Mouse (Mus musculus): ENCODE results near the gene Meox1. TPM values are rescaled to one million over a fixed set of nuclear protein-coding genes. Genes with fewer than 3 reads are reported as not detected.
A peak's percentile ranks its signal among the peaks of the same experiment; 100 is the strongest.

Gene Meox1
- polyA plus RNA-seq, 1 experiment from 2014 or later: 4.0 TPM

DNA sequence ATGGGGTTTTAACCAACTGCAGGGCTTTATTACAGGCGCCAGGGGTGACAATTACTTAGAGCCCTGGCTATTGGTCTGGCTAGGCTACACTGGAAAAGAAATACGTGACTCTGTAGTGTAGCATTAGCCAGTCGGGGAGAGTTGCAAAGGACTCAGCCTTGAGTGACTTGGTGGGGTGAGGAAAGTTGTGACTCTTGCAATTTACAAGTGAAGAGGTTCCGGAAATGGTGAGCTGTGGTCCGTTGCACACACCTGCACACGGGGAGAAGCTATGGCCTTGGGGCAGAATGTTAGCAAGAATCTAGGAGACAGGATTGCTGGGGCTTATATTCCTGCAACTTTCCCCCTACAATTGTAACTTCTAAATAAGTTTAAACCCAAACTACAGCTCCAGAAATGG lies 31.5 kb upstream of the Meox1 start:
- ATAC-seq (replicated peaks; ENCODE audit: low FRiP score, low TSS enrichment, low read depth) (no peak), DNase-seq (ENCODE audit: low spot score) (no peak)
- Histone ChIP-seq H3K9ac (ENCODE audit: low read length) (no peak overlapping the region), H3K4me3 (ENCODE audit: low read depth, low read length) (no peak overlapping the region), H3K36me3 (ENCODE audit: control insufficient read depth, insufficient read depth, low read length) (no peaks in the 10 kb centered on the region), H3K4me2 (ENCODE audit: low read length) (no peak overlapping the region), H3K27ac (ENCODE audit: low read depth) (no peak overlapping the region), H3K9me3 (ENCODE audit: control insufficient read depth, low read length) (no peaks in the 10 kb centered on the region), H3K27me3 (replicated peaks; ENCODE audit: control insufficient read depth, insufficient read depth, low read length) (no peaks in the 10 kb centered on the region), H3K4me1 (replicated peaks; ENCODE audit: control insufficient read depth, insufficient read depth, low read length) (no peaks in the 10 kb centered on the region)
- 73% methylated on average over 6 of the region's 6 CpGs for WGBS

DNA sequence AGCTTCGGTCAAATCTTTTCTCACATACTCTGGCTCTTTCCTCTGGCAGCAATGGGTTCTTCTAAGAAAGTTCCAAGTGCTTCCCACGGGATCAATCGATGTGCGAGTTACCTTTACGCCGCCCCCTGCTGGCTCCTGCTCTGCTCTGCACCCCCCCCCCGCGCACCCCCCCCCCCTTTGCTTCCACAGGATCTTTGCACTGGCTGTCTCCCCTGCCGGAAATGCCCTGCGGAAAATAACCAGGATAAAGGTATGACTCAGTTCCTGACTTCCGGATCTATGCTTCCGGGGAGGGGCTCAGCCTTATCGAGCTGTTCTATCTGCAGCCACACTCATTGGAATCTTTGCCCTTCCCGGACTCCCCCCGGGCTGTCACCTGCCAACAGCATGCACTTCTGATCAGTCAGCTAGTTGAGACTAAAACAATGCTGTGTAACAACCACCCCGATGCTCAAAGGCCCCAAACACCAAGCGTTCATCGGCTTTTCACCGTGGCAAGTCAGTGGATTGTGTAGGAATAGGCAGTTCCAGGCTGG lies 30.3 kb upstream of the Meox1 start:
- H3K27ac ChIP-seq (ENCODE audit: low read depth): no peak overlapping the region
- no peaks in the 10 kb centered on the region for H3K9me3 ChIP-seq (ENCODE audit: control insufficient read depth, low read length)
- H3K4me1 ChIP-seq (replicated peaks; ENCODE audit: control insufficient read depth, insufficient read depth, low read length): no peaks in the 10 kb centered on the region
- H3K4me3 ChIP-seq (ENCODE audit: low read depth, low read length): no peak overlapping the region
- ATAC-seq (replicated peaks; ENCODE audit: low FRiP score, low TSS enrichment, low read depth) (no peak), DNase-seq (ENCODE audit: low spot score) (no peak)
- no peaks in the 10 kb centered on the region for H3K36me3 ChIP-seq (ENCODE audit: control insufficient read depth, insufficient read depth, low read length)
- H3K4me2 ChIP-seq (ENCODE audit: low read length): no peak overlapping the region
- H3K27me3 ChIP-seq (replicated peaks; ENCODE audit: control insufficient read depth, insufficient read depth, low read length): no peaks in the 10 kb centered on the region
- H3K9ac ChIP-seq (ENCODE audit: low read length): no peak overlapping the region
- WGBS: 76% methylated on average over 17 of the region's 19 CpGs

DNA sequence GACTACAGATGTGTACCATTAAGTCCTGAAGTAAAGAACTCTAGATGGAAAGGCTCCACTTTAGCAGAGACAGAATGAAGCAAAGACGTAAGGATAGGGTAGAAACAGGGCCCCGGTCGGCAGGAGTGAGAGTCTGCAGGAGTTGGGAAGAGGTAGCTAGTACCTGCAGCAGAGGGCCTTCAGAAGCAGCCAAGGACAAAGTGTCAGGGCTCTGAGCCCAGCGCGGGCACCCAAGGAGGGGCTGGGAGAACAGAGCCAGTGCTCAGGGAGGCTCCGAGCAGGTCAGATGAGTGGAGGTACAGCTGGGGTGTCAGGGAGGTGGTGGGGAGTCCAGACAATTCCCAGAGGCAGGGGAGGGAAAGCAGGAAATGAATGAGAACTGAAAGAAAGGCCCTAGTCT lies 29.8 kb upstream of the Meox1 start:
- no peaks in the 10 kb centered on the region for H3K36me3 ChIP-seq (ENCODE audit: control insufficient read depth, insufficient read depth, low read length)
- no peak overlapping the region for H3K9ac ChIP-seq (ENCODE audit: low read length)
- H3K4me3 ChIP-seq (ENCODE audit: low read depth, low read length): no peak overlapping the region
- ATAC-seq (replicated peaks; ENCODE audit: low FRiP score, low TSS enrichment, low read depth): no peak
- no peaks in the 10 kb centered on the region for H3K4me1 ChIP-seq (replicated peaks; ENCODE audit: control insufficient read depth, insufficient read depth, low read length)
- WGBS: 80% methylated on average over 6 of the region's 6 CpGs
- no peak overlapping the region for H3K27ac ChIP-seq (ENCODE audit: low read depth)
- H3K27me3 ChIP-seq (replicated peaks; ENCODE audit: control insufficient read depth, insufficient read depth, low read length): 0 out of 2 replicates have a peak, but pooled peaks cover under 1% of the 10 kb centered on the region
- no peaks in the 10 kb centered on the region for H3K9me3 ChIP-seq (ENCODE audit: control insufficient read depth, low read length)
- H3K4me2 ChIP-seq (ENCODE audit: low read length): no peak overlapping the region
- DNase-seq (ENCODE audit: low spot score): no peak

DNA sequence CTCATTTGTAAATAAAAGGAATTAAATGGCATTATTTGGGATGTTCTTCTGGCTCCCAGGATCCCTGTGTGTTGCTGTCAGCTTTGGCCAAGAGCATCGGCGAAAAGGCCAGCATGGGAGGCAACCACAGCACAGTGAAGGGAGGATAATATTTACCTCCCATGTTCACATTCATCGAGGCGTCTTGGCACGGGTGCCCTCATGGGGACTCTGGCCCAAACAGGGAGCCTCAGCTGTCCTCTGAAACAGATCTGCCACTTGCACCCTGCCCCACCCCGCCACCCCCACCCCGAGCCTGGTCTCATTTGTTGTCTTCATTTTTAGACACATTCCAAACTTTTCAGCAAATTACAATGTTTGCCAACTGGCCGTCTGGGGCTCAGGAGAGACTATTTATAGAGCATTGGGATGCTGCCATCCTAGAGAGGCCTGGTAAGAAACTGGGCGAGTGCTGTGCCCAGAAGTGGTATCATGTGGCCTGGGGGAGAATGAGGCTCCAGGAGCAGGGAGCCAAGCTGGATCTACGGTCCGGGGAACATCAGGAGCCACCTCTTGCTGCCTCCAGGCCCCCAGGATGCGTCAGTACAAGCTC lies 27.3 kb upstream of the Meox1 start:
- Histone ChIP-seq H3K4me3 (ENCODE audit: low read depth, low read length) (no peak overlapping the region), H3K4me2 (ENCODE audit: low read length) (no peak overlapping the region), H3K4me1 (replicated peaks; ENCODE audit: control insufficient read depth, insufficient read depth, low read length) (no peaks in the 10 kb centered on the region), H3K9ac (ENCODE audit: low read length) (no peak overlapping the region), H3K9me3 (ENCODE audit: control insufficient read depth, low read length) (no peaks in the 10 kb centered on the region), H3K27ac (ENCODE audit: low read depth) (no peak overlapping the region), H3K36me3 (ENCODE audit: control insufficient read depth, insufficient read depth, low read length) (no peaks in the 10 kb centered on the region), H3K27me3 (replicated peaks; ENCODE audit: control insufficient read depth, insufficient read depth, low read length) (0 out of 2 replicates have a peak, but pooled peaks cover 3% of the 10 kb centered on the region)
- no peak for ATAC-seq (replicated peaks; ENCODE audit: low FRiP score, low TSS enrichment, low read depth)
- no peak for DNase-seq (ENCODE audit: low spot score)
- 77% methylated on average over 12 of the region's 12 CpGs for WGBS

DNA sequence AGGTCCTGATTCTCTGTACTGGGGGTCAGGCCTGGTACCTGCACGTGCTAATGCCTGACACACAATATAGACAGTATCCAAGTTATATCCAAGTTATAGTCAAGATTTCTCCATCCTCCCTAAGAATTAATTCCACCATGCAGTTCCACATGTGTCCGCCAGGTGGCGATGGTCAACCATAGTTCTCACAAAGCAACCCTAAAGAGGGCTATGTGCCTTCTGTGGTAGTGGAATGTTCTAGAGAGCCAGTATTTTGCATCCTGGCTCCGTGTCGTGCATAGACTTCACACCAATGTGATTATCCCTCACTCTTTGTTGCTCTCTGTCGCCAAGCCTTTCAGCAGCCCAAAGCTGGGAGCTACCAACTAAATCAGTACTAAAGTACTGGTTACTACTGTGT lies 25.5 kb upstream of the Meox1 start:
- Histone ChIP-seq H3K27ac (ENCODE audit: low read depth) (no peak overlapping the region), H3K9me3 (ENCODE audit: control insufficient read depth, low read length) (no peaks in the 10 kb centered on the region), H3K4me3 (ENCODE audit: low read depth, low read length) (no peak overlapping the region), H3K27me3 (replicated peaks; ENCODE audit: control insufficient read depth, insufficient read depth, low read length) (0 out of 2 replicates have a peak, but pooled peaks cover 3% of the 10 kb centered on the region), H3K4me1 (replicated peaks; ENCODE audit: control insufficient read depth, insufficient read depth, low read length) (no peaks in the 10 kb centered on the region), H3K4me2 (ENCODE audit: low read length) (no peak overlapping the region), H3K36me3 (ENCODE audit: control insufficient read depth, insufficient read depth, low read length) (no peaks in the 10 kb centered on the region), H3K9ac (ENCODE audit: low read length) (no peak overlapping the region)
- ATAC-seq (replicated peaks; ENCODE audit: low FRiP score, low TSS enrichment, low read depth) (0 out of 2 replicates have a peak, but pooled peaks have one; percentile 33), DNase-seq (ENCODE audit: low spot score) (peak; percentile 93)
- 0% methylated on average over 6 of the region's 6 CpGs for WGBS

DNA sequence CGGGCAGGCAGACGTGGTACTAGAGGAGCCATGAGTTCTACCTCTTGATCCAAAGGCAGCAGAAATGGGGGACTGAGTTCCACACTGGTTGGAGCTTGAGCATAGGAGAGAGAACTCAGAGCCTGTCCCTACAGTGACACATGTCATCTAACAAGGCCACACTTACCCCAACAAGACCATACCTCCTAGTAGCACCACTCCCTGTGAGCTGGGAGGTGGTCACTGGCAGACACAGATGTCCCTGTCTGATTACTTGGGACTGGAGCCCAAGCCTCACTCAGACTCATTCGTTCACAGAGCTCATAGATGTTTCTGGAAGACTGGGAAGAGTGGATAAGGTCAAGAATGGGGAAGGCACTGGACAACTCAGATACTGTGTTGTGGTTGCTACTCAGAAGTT lies 24.4 kb upstream of the Meox1 start:
- no peaks in the 10 kb centered on the region for H3K36me3 ChIP-seq (ENCODE audit: control insufficient read depth, insufficient read depth, low read length)
- no peaks in the 10 kb centered on the region for H3K9me3 ChIP-seq (ENCODE audit: control insufficient read depth, low read length)
- WGBS: 74% methylated on average over 3 of the region's 3 CpGs
- H3K4me2 ChIP-seq (ENCODE audit: low read length): no peak overlapping the region
- no peak overlapping the region for H3K9ac ChIP-seq (ENCODE audit: low read length)
- H3K4me1 ChIP-seq (replicated peaks; ENCODE audit: control insufficient read depth, insufficient read depth, low read length): no peaks in the 10 kb centered on the region
- no peak overlapping the region for H3K4me3 ChIP-seq (ENCODE audit: low read depth, low read length)
- DNase-seq (ENCODE audit: low spot score) (no peak), ATAC-seq (replicated peaks; ENCODE audit: low FRiP score, low TSS enrichment, low read depth) (no peak)
- no peak overlapping the region for H3K27ac ChIP-seq (ENCODE audit: low read depth)
- 0 out of 2 replicates have a peak, but pooled peaks cover 3% of the 10 kb centered on the region for H3K27me3 ChIP-seq (replicated peaks; ENCODE audit: control insufficient read depth, insufficient read depth, low read length)

DNA sequence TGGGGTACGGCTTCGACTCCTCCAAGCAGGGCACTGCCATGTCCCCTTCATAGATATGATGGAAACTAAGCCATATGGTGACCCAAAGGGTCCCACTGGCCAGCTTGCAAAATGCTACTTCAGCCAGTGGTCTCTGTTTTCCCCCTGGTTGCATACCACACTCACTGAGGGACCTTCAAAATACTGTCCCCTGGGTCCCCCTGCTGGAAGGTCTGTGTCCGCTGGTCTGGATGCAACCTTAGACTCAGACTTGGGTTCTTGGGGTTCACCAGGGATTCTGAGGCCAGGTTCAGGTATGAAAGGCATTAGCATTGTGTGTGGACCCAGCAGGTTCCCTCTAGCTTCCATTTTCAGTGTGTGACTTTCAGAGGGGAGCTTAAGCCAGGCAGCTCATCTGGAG lies 22.6 kb upstream of the Meox1 start:
- H3K27ac ChIP-seq (ENCODE audit: low read depth): no peak overlapping the region
- H3K27me3 ChIP-seq (replicated peaks; ENCODE audit: control insufficient read depth, insufficient read depth, low read length): 0 out of 2 replicates have a peak, but pooled peaks cover 3% of the 10 kb centered on the region
- H3K4me1 ChIP-seq (replicated peaks; ENCODE audit: control insufficient read depth, insufficient read depth, low read length): no peaks in the 10 kb centered on the region
- no peak for ATAC-seq (replicated peaks; ENCODE audit: low FRiP score, low TSS enrichment, low read depth)
- no peaks in the 10 kb centered on the region for H3K9me3 ChIP-seq (ENCODE audit: control insufficient read depth, low read length)
- no peaks in the 10 kb centered on the region for H3K36me3 ChIP-seq (ENCODE audit: control insufficient read depth, insufficient read depth, low read length)
- H3K4me3 ChIP-seq (ENCODE audit: low read depth, low read length): no peak overlapping the region
- no peak for DNase-seq (ENCODE audit: low spot score)
- no peak overlapping the region for H3K9ac ChIP-seq (ENCODE audit: low read length)
- 63% methylated on average over 3 of the region's 3 CpGs for WGBS
- H3K4me2 ChIP-seq (ENCODE audit: low read length): no peak overlapping the region

DNA sequence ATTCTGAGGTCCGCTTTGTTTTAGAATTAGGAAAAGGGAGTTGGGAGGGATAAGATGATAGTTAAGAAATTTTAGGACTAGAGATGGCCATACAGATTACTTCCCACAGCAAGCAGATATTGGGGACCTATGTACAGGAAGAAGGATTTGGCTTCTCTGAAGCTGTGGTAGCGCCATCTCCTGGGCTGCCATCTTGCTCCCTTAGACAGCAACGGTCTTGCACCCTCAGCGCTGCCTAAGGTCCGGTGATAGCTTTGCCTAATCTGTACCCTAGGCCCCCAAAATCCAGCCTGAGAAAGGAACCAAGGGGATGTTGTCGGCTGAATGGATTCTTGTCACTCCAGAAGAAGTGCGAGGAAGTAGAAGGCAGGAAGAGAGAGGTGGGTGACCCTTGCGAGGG lies 19.4 kb upstream of the Meox1 start:
- Histone ChIP-seq H3K4me3 (ENCODE audit: low read depth, low read length) (no peak overlapping the region), H3K9me3 (ENCODE audit: control insufficient read depth, low read length) (no peaks in the 10 kb centered on the region), H3K9ac (ENCODE audit: low read length) (no peak overlapping the region), H3K27me3 (replicated peaks; ENCODE audit: control insufficient read depth, insufficient read depth, low read length) (no peaks in the 10 kb centered on the region), H3K4me1 (replicated peaks; ENCODE audit: control insufficient read depth, insufficient read depth, low read length) (no peaks in the 10 kb centered on the region), H3K27ac (ENCODE audit: low read depth) (no peak overlapping the region), H3K36me3 (ENCODE audit: control insufficient read depth, insufficient read depth, low read length) (no peaks in the 10 kb centered on the region), H3K4me2 (ENCODE audit: low read length) (no peak overlapping the region)
- ATAC-seq (replicated peaks; ENCODE audit: low FRiP score, low TSS enrichment, low read depth) (no peak), DNase-seq (ENCODE audit: low spot score) (no peak)
- WGBS: 60% methylated on average over 8 of the region's 8 CpGs

Data from intestine, embryonic 14.5 days (tissue).